Mouse (Mus musculus) testis, postnatal 10 days (tissue): ENCODE measurements at regions not wholly inside any gene's neighbourhood (a gene's known extent, or its start where the extent isn't known, plus 50 kb on each side); places are given as distances from the start of the nearest gene placed in this dataset.

ENCODE experiments used
- DNase-seq: peaks from one replicate; pipeline ENCODE4 v3.0.0; 2021; ENCODE audit warnings: low spot score

DNA sequence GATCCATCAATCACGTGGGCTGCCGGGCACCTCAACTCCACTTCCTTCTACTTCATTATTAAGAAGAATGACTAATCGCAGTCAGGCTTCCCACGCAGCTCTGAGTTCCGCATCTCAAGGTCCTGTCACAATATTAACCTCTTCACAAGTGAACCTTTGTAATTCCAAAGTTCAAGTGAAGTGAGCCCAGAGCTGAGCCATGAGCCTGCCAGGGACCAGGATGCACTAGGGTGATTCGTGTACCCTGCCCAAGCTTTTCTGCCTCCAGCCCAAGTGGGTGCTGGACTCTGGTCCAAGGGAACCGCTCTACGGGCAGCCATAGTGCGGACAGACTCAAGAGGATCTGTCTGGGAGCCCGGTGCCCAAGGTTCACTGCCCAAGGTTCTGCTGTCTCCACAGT is 463.4 kb downstream of the Ajap1 start:
- no peak for DNase-seq

DNA sequence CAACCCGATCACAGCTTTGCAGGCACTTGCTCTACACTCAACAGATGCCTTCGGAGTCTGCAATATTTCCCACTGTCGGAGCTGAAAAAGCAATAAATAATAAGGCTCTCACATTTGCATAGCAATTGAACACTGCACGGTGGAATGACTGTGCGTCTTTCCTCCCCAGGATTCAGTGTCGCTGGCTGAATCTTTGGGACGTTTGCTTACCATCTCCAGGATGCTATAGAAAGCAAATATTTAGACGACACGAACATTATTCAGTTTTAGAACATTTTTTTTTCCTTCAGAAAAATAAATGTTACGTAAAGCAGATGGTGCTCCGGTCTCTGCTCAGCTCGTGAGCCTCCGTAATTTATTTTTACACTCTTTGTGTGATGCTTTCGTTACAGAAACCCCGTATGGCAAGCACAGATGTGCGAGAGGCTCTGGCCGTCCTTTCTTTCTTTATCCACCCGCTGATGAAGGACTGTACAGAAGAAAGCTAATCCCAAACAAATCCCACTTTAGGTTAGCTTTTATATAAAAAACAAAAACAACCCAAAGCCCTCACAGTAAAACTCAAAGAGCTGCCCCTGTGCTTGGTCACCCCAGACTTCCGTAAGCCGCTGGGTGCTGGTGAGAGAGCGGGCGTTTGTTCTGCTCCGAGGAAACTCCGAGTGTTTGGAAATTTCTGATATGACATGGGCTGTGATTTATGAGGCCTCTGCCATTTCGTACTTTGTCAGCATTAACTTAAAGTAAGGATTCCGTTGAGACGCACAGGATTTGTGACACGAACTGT is 464.3 kb downstream of the Ajap1 start:
- DNase-seq = no peak

GRCm38 (mm10) chr4:153017816-153018137 is 464.8 kb downstream of the Ajap1 start:
- DNase-seq = no peak

DNA sequence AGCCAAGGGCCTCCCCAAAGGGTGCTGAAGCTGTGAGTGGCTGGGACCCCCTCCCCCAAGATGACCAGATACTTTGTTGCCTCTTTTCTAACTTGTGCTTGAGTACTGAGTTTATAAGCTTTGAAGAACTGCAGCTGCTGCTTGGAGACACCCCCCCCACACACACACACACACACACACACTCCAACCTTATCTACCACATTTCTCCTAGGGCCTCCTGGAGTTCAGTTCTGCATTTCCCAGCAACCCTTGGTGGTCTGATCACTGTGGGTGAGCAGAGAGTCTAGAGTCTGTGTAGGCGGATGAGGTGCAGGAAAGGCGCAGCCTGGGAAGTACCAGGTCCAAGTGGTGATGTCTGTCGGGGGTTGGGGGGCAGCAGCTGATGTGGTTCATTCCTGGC is 479.3 kb downstream of the Ajap1 start:
- no peak for DNase-seq

DNA sequence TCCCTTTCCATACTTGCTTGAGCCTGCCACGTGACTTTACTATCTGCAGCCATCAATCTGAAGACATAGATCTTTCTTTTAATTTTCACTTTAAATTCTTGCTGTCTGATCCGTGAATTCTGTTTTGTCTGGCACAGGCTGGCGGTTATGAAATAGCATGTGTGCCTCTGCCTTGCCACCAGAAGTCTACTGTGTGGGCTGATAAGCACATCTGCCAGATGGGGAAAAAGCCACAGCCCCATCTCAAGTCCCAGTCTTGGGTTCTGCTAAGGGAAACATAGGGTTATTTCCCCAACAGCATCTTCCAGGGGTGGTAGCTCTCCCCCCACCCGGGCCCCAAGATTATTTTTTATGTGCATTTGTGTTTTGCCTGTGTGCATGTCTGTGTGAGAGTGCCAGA is 480.1 kb downstream of the Ajap1 start:
- DNase-seq = no peak

DNA sequence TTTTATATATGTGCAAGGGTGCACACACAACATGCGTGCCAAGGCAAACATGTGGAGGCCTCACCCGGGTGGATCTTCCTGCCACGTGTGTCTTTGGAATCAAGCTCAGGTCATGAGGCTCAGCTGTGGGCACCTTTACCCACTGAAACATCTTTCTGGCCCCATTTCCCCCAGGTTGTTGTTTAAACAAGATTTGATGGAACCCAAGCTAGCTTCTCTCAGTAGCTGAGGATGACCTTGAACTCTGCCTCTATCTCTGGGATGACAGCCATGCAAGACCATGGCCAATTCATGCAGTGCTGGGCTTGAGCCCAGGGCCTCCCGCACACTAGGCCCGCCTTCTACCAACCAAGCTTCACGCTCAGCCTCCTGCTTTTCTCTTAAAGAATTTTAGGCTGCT is 480.9 kb downstream of the Ajap1 start:
- no peak for DNase-seq

- no peak for DNase-seq
Observed at GRCm38 (mm10) chr4:152999526-152999925, 483.1 kb downstream of the Ajap1 start.

GRCm38 (mm10) chr4:152997251-152997650 is 485.4 kb downstream of the Ajap1 start:
- DNase-seq = no peak

GRCm38 (mm10) chr4:152996641-152997040 is 486.0 kb downstream of the Ajap1 start:
- DNase-seq = no peak

- DNase-seq = no peak
Observed at GRCm38 (mm10) chr4:152995052-152995595, 487.5 kb downstream of the Ajap1 start.

- no peak for DNase-seq
Observed at GRCm38 (mm10) chr4:152994206-152994605, 488.4 kb downstream of the Ajap1 start.

GRCm38 (mm10) chr4:152990266-152990665 is 492.3 kb downstream of the Ajap1 start:
- no peak for DNase-seq

- no peak for DNase-seq
Observed at GRCm38 (mm10) chr4:152987726-152988125, 494.9 kb downstream of the Ajap1 start.

- no peak for DNase-seq
Observed at GRCm38 (mm10) chr4:152975012-152975675, 497.5 kb upstream of the Kcnab2 start.

DNA sequence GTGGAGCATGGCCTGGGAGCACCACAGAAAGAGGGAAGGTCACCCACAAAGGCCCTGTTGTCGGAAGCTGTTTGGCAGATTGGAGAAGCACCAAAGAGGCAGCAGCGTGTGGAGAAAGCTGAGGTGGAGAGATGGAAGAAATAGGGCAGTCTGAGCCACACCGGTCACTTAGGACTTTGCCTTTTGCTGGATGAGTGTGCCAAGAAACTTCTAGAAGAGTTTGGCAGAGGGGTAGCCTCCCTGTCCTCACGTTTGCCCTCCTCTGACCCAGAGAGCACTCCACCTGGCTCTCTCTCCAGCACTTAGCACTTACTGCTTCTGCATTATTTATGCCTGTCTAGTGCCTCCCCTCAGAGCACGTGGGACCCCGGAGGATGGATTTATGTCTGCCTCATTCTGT is 485.3 kb upstream of the Kcnab2 start:
- DNase-seq = no peak

GRCm38 (mm10) chr4:152962165-152962564 is 484.5 kb upstream of the Kcnab2 start:
- DNase-seq = no peak

DNA sequence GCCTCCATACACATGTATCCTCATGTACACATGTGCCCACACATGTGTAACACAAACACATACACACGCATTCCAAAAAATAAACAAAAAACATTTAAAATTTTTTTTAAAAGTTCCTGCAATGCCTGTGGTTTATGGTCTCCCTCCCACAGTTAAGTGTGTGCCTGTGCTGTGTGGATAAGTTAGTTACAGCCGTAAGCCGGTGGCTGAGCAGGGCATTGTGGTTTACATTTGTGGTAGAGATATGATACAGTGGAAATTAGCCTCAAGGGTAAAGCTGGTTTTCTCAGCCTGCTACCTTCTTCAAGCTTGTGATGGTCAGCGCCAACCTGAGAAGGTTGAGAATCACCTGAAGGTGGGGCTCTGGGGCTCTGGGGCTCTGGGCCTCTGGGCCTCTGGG is 484.0 kb upstream of the Kcnab2 start:
- no peak for DNase-seq

GRCm38 (mm10) chr4:152959627-152960230 is 482.1 kb upstream of the Kcnab2 start:
- DNase-seq = no peak

DNA sequence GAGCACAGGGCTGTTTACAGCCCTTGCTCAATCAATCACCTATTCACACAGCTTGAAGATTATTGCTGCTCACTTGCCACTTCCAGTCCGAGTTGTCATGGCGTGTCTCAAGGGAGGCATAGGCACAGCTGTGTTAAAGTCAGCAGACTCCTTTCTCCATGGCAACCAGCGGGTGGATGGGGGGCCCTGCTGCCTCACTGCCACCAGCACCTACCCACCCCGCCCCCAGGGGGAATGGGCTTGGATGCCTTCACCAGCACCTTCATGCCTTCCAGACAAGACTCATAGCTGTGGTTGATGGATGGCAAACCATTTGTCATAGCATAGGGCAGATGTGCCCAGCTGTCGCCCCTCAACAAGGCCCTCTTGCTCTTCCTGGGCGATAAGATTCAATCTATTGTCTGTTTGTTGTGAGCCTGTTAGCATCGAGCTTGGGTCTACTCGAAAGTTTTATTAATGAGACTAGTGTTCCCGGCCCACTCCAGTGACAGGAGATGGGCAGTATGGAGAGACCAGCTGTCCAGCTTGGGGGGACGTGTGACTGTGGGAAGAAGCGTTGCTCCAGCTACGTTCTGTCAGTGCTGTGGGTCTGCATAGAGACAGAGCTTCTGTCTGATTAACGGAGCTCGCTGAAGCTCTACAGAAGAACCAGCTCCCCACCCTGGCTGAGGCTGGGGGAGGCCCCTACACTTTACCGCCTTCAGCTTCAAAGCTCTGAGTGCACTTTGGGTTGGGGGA is 475.7 kb upstream of the Kcnab2 start:
- no peak for DNase-seq

GRCm38 (mm10) chr4:152948956-152949355 is 471.3 kb upstream of the Kcnab2 start:
- DNase-seq = no peak

- DNase-seq = no peak
Observed at GRCm38 (mm10) chr4:152941159-152941558, 463.5 kb upstream of the Kcnab2 start.

GRCm38 (mm10) chr4:152936614-152937013 is 458.9 kb upstream of the Kcnab2 start:
- DNase-seq = no peak
